Comparison of ENCODE assay signal across 12 mouse cellular contexts in genomic region chr4:65402836-65403634, GRCm38 (mm10).
DNase-seq lines count a peak whose midpoint lies in the region; ATAC-seq and TF ChIP-seq lines count a peak whose summit lies in the region.
"Had no signal": no experiment of that assay in that cellular context is flagged by ENCODE, and none has a peak within 500 bp of the region (broad histone marks: within the 10 kb centered on the region; RNA-seq: fewer than 3 reads in every experiment).

No protein-coding gene starts in this region.

- no peak for TF ChIP-seq CTCF in heart, adult 2 months (IDR thresholded peaks at IDR 0.05)

- no peak for TF ChIP-seq POLR2A in heart, adult 2 months (IDR thresholded peaks at IDR 0.05; ENCODE audit: insufficient read depth, low read depth, low read length)

- 0 out of 2 replicates have a peak, but pooled peaks have one; percentile 18 for ATAC-seq in heart, embryonic 11.5 days (replicated peaks; ENCODE audit: insufficient number of reproducible peaks, low FRiP score, low TSS enrichment)
- ATAC-seq in stomach, embryonic 15.5 days (ENCODE audit: insufficient read depth, low FRiP score, low read depth) = peak; percentile 47; the same call in 1 of the 2 replicates

- H3K9me3 ChIP-seq in heart, embryonic 11.5 days (replicated peaks; ENCODE audit: control insufficient read depth, low read length) = no peaks in the 10 kb centered on the region
- H3K9me3 ChIP-seq in stomach, embryonic 15.5 days = no peaks in the 10 kb centered on the region

- H3K4me1 ChIP-seq in heart, embryonic 11.5 days (ENCODE audit: control insufficient read depth, insufficient read depth, low read length) = 0 out of 2 replicates have a peak, but pooled peaks cover 2% of the 10 kb centered on the region
- no peaks in the 10 kb centered on the region for H3K4me1 ChIP-seq in heart, adult 2 months (ENCODE audit: control insufficient read depth, insufficient read depth, low read length)
- H3K4me1 ChIP-seq in stomach, embryonic 15.5 days = 0 out of 2 replicates have a peak, but pooled peaks cover 4% of the 10 kb centered on the region

- no peak overlapping the region for H3K4me3 ChIP-seq in heart, embryonic 11.5 days (ENCODE audit: low read depth, low read length)
- H3K4me3 ChIP-seq in heart, adult 2 months = no peak overlapping the region
- H3K4me3 ChIP-seq in stomach, embryonic 15.5 days (replicated peaks) = no peak overlapping the region

- intact Hi-C loops in heart, adult 2 months (cut with DNase I) = no loop called here
- intact Hi-C loops in left cerebral cortex, postnatal 36 days (cut with DNase I) = no loop called here

- peaks cover 9% of the 10 kb centered on the region for H3K27me3 ChIP-seq in heart, embryonic 11.5 days (ENCODE audit: control insufficient read depth, insufficient read depth, low read length)
- H3K27me3 ChIP-seq in heart, adult 2 months (ENCODE audit: control insufficient read depth, insufficient read depth, low read length) = no peaks in the 10 kb centered on the region
- H3K27me3 ChIP-seq in stomach, embryonic 15.5 days (replicated peaks) = no peaks in the 10 kb centered on the region

- H3K36me3 ChIP-seq in heart, embryonic 11.5 days (ENCODE audit: control insufficient read depth, insufficient read depth, low read length) = no peaks in the 10 kb centered on the region
- no peaks in the 10 kb centered on the region for H3K36me3 ChIP-seq in heart, adult 2 months (ENCODE audit: control insufficient read depth, insufficient read depth, low read length)
- no peaks in the 10 kb centered on the region for H3K36me3 ChIP-seq in stomach, embryonic 15.5 days

- TF ChIP-seq EP300 in heart, adult 2 months (IDR thresholded peaks at IDR 0.05; ENCODE audit: insufficient read depth, low read depth, low read length) = no peak

- DNase-seq in heart, adult 2 months = no peak
- peak; percentile 9 for DNase-seq in ovary, postnatal 14 days (ENCODE audit: low spot score)
- no peak for DNase-seq in ovary, adult 18-20 months (ENCODE audit: low spot score)
- peak; percentile 48 for DNase-seq in kidney, postnatal 14 days
- no peak for DNase-seq in thymus, postnatal 4 days
- no peak for DNase-seq in left cerebral cortex, postnatal 36 days (ENCODE audit: low spot score in 2 of 2)
- DNase-seq: B cell, adult 2 months; cerebellum, postnatal 14 days; left cerebral cortex, postnatal 4 days; retina, postnatal 1 day had no signal

- H3K4me2 ChIP-seq in heart, embryonic 11.5 days = no peak overlapping the region
- no peak overlapping the region for H3K4me2 ChIP-seq in stomach, embryonic 15.5 days

- H3K9ac ChIP-seq in heart, embryonic 11.5 days (ENCODE audit: low read depth, low read length) = no peak overlapping the region
- no peak overlapping the region for H3K9ac ChIP-seq in heart, adult 2 months (ENCODE audit: low read depth, low read length)
- no peak overlapping the region for H3K9ac ChIP-seq in stomach, embryonic 15.5 days

- no peaks in the 10 kb centered on the region for H3K79me2 ChIP-seq in heart, adult 2 months (replicated peaks; ENCODE audit: control insufficient read depth, insufficient read depth, low read length)

- WGBS in heart, embryonic 11.5 days (ENCODE audit: insufficient replicate concordance) = 47% methylated on average over 6 of the region's 6 CpGs
- WGBS in heart, adult 2 months = 62% methylated on average over 6 of the region's 6 CpGs
- 59% methylated on average over 6 of the region's 6 CpGs for WGBS in stomach, embryonic 15.5 days

- H3K27ac ChIP-seq in heart, embryonic 11.5 days (ENCODE audit: low read depth, low read length) = no peak overlapping the region
- no peak overlapping the region for H3K27ac ChIP-seq in heart, adult 2 months
- no peak overlapping the region for H3K27ac ChIP-seq in stomach, embryonic 15.5 days

Comparison
In these comparisons a context has a peak if more than half of its experiments do, and no peak if none do; other contexts are left out.
1. DNase-seq: peak in ovary, postnatal 14 days (single experiment) and kidney, postnatal 14 days (single experiment); none in heart, adult 2 months (0 of 2), ovary, adult 18-20 months (single experiment), thymus, postnatal 4 days (single experiment) and left cerebral cortex, postnatal 36 days (0 of 2).